Mouse (Mus musculus) urinary bladder, postnatal 36 days (tissue): ENCODE data around the gene Peli2.
A peak's percentile ranks its signal among the peaks of the same experiment; 100 is the strongest.

Source experiments
- DNase-seq, 2 experiments: peaks; one replicate each; pipeline ENCODE4 v3.0.0; 2022; ENCODE audit warnings: low spot score in 2 of 2, mixed read lengths in 1 of 2

Gene Peli2

DNA sequence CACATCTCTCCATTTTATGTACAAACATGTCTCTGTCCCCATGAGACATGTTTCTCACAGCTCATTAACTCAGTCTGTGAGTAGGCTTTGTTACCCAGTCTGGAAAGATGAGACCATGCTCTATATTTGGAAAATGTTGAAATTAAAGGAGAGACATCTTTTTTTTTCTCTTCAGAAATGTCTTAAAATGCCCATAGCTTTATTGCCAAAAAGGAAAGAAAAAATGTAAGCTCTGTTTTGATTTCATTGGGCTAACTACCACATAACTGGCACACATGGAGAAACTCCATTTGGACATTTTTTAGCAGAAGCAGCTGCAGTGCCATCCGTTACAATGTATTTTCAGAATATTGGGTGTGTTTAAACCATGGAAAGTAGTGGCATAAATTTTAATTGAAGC lies 103.6 kb downstream of the Peli2 start:
- DNase-seq = no peak

DNA sequence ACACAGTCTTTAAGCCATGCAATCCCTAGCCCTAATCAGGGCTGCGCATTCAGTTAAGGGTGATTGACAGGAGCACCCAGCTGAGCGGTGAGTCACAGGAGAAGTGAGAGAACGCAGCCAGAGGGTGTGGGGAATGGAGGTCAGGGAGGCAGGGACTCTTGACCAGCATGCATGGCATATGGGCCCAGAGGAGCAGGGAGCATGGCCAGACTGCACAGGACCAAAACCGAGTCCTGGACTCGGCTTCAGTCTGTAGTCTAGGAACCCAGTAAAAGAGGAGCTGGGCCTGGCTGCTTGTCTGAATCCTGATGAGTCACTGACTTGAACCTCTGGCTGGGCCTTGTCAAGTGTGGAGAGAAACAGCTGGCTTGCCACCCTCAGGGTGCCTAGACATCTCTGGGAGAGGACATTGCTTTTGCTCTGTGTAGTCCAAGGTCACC lies 104.3 kb downstream of the Peli2 start:
- no peak for DNase-seq

DNA sequence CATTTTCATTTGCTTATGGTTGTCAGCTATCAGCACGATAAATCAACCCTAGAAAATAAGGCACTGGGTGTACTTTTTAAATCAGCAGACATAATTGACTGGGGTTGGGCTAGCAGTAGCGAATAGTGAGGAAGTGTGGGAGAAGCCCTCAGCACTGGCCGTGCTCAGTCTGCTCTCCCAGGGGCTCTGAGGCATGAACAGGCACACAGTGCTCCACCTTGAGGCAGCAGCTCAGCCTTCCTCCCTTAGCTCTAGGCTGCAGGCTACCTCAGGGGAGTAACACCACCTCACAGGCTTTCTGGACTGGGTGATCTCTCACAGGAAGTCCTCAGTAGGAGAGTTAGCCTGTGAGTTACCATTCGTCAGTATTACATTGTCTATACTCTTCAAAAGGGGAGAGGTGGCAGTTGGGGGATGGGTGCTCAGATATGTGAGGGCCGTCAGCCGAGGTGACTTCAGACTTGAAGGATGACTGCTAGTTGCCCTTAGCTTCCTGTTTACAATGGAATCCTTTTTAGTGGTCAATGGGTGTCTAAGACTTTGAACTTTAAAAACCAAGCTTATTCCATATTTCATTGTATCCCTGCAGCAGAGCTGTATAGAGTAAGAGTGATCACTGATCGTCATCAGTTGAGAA lies 105.3 kb downstream of the Peli2 start:
- DNase-seq = no peak

DNA sequence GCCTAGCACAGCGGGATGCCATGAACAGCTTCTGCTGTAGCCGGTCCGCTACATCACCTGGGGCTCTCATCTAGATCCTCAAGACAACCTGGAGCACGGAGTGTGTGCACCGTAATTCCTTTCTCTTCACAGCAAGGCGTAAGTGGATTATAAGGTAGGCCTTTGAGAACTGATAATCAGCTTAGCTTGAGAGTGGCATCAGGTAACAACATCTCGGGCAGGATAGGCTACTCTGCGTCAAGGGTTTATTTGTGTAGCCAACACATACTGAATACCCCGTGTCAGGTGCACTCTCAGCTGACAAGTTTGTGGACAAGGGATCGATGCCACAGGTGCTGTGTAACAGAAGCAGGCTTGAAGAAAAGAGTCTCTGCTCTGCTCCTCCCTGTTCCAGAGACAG lies 106.1 kb downstream of the Peli2 start:
- DNase-seq = no peak

DNA sequence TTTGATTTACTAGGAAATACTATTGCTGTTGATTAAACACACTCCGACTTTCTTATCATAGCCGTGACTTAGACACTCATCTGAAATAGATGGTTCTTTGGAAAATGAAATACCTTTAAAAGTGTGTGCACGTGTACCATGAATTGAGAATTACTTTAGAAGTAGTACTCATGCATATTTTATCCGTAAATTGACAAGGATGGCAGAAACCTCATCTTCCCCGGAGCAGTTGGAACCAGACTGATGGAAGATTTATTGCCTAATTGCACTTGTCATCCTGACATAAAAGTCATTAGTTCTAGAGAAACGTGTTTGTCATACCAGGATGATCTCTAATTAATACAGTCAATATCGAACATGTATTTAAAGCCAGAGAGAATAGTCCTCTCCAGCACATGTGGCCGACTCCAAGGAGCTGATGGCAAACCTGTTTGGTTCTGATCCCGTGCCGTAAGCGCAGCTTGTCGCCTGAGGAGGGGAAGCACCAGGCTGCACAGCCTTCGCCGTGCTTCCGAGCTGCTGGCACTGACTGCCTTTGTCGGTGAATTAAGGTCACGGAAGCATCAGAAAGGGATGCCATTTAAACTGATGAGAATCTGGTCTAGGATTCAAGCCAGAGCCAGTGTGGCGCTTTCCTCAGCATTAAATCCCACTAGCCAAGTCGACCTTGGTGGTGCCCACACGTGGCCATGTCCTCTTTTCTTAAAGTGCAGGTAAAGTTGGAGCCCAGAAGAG lies 114.3 kb downstream of the Peli2 start:
- DNase-seq = no peak

DNA sequence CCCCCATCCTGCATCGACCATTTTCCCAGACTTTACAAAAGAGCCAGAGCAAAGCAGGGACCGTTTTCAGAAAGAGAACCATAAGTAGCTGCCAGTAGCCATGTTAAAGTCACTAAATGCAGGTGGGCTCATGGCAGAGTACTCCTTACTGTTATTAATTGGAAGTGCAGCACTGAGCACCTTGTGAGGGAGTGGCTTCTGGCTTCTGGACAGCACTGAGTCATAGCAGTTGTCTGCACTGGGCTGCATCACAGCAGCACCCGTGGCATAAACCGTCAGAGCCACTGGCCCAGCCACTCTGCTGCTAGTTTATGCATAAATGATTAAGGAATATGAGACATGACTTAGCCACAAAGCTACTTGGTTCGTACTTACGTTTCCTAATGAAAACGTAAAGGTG lies 120.7 kb downstream of the Peli2 start:
- no peak for DNase-seq

DNA sequence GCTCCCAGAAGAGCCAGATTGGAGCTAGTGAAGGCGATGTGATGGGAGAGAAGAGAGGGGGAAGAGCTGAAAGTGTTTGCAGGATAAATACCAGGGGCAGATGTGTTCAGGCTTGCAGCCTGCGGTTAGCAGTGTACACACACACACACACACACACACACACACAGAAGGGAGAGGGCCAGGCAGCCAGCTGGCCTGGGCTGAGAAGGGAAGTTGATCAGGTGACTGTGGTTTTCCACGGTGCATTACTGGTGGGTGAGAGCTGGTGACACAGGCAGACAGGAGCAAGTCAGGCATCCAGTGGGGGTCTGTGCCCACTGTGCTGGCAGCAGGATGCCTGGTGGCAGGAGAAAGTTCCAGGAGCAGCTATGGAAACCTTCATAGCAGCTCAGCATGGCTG lies 125.6 kb downstream of the Peli2 start:
- peak; percentile 15 to 17 for DNase-seq

DNA sequence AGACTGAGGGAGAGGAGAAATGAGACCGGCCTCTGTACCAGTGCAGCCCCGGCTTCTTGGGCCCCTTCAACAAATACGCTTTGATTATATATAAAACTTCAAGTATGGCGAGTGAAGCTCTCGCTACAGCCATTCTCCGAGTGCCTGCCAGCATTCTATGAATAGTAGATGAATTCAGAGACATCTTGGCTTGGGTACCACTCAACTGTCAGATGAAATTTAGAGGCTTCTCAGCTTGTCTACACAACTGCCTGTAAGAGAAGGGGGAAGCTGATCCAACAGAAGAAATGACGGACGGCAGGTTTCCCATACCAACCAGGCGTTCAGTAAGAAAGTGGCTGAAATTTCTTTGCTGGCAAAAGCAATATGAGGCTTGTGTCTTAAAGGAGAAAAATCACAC lies 126.3 kb downstream of the Peli2 start:
- no peak for DNase-seq

DNA sequence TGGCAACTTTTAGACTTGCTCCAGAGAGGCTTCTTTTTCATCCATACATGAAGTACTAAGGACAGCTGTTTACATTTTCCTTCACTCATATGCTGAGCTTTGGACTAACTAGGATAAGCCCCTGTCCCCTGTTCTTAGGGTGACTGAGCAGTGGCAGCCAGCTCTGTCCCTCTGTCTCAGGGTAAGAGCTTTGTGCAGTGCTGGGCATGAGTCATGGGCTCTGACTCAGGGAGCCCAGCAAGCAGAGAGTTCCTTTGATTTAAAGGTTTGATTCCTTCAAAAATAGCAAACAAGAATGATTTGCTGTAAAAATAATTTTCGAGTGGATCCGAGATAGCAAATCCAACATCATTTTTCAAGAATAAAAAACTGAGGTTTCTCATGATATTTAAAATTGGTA lies 128.8 kb downstream of the Peli2 start:
- no peak for DNase-seq

DNA sequence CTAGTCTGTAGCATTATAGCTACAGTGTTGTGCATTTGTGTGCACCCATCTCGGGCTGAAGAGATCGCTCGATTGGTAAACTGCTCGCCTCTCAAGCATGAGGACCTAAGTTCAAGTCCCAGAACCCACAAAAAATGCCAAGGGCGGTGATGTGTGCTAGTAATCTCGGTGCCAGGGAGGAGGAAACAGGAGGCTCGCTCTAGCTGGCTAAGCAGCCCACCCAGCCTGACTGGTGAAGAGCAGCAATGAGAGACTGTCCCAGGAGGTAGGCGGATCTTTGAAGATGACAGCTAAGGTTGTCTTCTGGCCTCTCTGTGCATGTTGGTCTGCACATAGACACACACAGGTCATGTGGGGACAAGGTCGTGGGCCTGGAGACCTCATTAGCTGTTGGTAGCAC lies 129.3 kb downstream of the Peli2 start:
- no peak for DNase-seq

DNA sequence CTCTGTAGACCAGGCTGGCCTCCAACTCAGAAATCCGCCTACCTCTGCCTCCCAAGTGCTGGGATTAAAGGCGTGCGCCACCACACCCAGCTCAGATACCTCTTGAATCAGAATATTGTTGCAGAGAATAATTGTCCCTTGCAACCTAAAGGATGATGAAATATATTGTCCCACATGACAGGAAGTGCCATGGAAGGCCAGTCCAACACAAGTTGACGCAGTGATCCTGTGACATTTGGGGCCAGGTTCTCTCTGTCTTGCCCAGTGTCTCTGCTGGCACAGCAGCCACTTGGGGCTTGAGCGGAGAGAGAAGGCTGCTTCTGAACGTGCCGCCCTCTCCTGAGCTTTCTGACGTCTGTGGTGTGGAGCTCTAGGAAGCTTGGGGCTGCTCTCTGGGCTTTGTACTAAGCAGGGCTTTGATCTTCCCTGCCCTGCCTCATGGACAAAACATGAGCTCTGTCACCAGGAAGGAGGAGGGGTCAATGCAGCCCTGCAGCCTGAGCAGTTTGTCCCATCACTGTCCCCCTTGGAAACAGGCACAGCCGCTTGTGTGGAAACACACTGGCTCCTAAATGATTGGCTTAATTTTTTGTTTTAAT lies 130.9 kb downstream of the Peli2 start:
- no peak for DNase-seq

DNA sequence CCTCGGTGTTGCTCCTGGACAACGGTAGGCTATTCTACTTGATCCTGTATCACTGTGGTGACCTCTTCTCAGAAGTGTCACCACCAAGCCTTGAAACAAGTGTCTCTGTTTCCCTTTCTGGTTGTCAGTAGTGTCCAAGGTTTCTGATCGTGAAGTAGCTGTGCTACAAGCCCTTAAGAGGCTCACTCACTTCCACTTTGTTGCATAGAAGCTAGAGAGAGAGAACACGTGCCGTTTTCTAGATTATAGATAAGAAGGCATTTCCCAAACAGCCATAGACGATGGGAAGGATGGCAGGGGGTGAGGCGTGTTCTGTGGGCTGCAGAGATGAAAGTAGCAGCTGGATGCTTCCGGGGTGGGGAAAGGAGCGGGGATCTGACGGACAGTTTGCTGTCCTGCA lies 132.6 kb downstream of the Peli2 start:
- DNase-seq = no peak

DNA sequence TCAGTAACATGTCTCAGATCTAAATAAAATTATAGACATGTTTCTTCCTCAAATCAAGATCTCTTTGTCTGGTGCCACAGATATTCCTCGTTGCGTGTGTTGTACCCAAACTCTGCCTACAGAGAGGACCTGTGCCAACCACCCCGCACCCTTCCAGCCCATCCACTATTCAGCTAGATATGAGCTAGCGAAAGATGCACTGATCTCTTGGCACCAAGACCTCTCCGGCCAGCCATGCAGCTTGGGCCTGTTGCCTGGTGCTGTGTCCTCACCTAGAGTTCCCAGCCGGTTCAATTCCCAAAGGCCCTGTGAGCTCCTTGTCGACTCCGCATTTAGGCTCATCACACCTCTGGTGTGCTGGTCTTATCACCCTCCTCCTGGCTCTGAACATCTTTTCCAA lies 134.1 kb downstream of the Peli2 start:
- DNase-seq = no peak

DNA sequence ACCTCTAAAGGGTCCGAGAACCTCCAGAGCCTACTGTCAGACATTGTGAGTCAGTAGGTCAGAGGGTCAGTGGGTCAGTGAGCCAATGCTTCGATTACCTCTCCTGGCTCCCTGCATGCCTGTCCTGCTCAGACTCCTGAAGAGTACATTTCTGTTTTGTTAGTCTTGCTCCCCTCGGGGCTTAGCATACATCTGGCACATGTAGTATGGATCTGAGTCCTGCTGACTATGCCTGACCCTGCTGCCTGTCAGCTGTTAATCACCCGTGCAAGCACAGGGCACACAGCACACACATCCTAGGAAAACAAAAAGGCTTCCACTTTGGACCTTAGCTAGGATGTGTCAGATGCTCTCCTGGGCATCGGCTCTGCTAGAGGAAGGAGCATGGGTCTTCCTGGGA lies 134.7 kb downstream of the Peli2 start:
- no peak for DNase-seq

DNA sequence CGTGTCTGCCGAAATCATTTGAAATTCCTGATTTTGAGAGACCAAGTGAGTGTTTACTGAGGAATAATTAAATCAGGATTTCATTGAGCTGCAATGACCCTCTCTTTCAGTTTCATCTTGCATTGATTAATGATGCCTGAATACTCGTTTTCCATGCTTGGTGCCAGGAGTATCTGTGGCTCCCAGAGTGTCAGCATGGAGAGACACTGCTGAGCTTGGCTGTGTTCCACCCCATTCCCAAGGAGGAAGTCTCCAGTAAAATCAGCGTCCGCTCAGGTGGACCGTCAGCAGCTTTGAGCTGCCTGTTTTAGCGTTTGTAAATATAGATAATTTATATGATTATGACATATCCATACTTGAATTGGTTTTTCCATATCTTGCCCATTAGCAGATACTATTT lies 137.1 kb downstream of the Peli2 start:
- no peak for DNase-seq

DNA sequence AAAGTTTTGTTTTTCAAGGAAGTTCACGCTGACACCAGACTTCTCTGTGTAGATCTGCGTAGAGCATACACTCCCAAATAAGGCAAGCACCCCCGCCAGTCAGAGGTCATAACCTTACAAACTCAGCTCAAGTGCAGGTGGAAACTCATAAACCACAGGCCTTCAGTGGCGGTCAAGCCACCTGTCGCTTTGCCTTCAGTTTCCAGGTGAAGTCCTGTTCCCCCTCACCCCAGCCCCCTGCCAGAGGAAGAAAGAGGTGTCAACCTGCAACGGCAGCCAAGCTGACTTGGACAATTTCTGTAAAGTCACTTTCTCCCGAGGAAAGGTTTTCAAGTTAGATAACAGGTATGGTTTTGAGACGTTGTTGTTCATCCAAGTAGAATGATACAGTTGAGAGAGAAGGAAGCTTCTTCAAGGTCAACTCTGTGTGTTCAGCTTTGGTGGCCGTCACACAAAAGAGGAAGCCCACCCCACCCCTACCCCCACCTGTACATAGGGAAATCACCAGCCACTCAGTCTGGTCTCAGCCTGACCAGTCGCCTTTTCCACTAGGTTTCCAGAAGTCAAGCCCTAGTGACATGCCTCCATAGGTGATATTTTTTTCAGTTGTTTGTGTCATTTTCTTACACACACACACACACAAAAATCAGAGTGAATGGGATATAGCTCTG lies 138.2 kb downstream of the Peli2 start:
- DNase-seq = no peak

DNA sequence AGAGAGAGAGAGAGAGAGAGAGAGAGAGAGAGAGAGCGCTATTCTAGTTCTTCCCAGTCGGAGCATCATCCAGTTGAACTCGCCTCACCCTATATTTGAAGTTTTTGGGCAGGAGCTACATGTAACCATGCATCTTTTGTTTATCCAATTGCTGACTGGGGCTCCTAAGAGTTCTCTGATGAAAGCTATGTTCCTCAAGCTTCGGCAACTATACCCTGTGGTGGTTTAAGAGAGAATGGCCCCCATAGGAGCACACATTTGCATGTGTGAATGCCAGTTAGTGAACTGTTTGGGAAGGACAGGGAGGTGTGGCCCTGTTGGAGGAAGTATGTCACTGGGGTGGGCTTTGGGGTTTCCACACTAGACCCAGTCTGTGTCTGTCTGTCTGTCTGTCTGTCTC lies 142.5 kb downstream of the Peli2 start:
- no peak for DNase-seq

DNA sequence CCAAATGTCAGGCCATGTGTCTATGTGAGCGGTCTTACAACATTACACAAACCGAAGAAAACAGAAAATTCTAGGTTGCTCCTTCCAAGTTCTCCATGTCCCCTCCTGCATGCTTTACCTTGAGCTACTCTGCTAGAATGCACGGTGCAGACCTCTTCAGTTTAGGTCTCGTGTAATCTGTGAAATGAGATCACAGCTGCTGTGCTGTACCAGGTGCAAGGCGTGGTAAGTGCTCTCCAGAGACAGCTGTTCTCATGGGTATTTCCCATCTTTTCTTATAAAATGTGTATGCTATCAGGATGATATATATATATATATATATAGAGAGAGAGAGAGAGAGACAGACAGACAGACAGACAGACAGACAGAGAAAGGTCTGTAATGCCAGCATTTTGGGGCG lies 146.1 kb downstream of the Peli2 start:
- no peak for DNase-seq

DNA sequence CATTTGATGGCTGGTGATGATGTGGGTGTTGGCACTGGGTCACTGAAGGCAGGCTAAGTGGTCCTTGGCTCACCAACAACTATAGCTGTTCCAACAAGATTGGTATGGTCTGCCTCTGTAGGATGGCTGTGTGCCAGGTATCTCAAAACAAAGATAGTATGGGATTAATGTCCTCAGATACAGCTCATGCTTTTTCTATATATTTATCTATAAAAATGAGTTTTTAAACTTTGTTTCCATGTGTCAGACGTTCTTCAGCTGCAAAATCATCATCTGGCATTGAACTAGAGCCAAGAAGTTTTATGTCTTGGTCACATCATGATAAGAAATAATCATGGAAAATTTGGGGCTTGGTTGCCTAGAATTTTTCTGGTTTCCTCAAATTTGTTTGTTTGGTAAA lies 157.7 kb downstream of the Peli2 start:
- no peak for DNase-seq

DNA sequence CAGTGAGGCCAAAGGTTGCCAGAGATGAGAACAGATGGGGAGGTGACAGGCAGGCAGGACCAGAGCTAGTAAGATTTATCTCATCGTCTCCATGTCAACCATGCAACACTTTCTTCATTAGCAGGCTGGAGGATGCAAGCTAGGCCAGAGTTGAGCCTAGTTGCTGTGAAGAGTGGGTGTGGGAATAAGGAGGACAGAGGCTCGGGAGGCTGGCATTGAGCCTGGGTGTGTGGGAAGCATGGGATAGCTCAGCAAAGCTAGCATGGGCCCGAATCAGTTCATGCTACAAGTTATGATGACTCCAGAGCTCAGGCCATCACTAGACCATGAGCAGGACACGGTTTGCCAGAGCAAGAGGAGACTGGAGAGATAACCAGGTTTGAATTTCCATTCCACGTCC lies 166.3 kb downstream of the Peli2 start:
- DNase-seq = no peak

DNA sequence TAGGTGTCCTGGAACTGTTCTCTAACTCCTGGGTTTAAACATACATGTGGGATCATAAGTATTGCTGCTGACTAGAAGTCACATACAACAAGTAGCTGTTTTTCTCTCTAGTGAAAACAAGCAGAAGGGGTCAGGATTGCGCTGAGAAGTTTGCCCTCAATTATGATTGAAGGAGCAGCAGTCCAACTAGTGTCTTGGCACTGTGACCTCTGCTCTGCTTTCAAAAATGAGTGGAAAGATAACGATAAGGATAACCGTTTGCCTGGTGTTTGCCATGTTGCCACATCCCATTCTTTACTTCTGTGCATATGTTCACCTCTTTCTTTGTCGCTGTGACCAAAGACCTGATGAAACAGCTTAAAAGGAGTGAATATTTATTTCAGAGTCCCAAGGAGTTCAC lies 167.0 kb downstream of the Peli2 start:
- DNase-seq = no peak

DNA sequence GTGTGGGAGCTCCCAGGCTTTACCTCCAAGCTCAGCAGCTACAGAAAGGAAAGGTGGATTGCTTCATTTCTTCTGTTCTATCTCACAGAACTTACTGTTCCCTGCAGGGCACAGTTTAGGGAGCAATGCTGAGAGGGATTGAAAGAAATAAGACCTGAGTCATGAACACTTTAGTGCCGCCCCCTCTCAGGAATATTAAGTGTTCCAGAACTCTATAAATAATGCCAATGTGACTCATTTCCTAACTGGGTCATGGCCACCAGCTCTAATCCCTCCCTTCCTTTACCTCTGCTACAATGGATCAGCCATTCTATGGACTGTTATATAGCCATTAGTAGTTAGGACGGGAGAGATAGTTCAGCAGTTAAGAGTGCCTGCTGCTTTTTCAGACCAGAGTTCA lies 168.0 kb downstream of the Peli2 start:
- no peak for DNase-seq
